Comparison of ENCODE assay signal across 8 mouse cellular contexts in genomic region chr9:107625351-107626128, GRCm38 (mm10). TPM values are rescaled to one million over a fixed set of nuclear protein-coding genes. Genes with fewer than 3 reads are reported as not detected.
DNase-seq lines count a peak whose midpoint lies in the region; ATAC-seq and TF ChIP-seq lines count a peak whose summit lies in the region.

No protein-coding gene starts in this region.

- ATAC-seq in forebrain, embryonic 15.5 days (replicated peaks), result no peak
- ATAC-seq in liver, embryonic 14.5 days (ENCODE audit: insufficient read depth), result no peak
- ATAC-seq in cerebellum, adult (ENCODE audit: insufficient number of reproducible peaks, low FRiP score, low TSS enrichment), result no peak

- WGBS in forebrain, embryonic 15.5 days, result 84% methylated on average over 12 of the region's 12 CpGs
- WGBS in liver, embryonic 14.5 days (ENCODE audit: insufficient replicate concordance), result 83% methylated on average over 12 of the region's 12 CpGs

- H3K27me3 ChIP-seq in E14TG2a.4 (ENCODE audit: insufficient read depth, low read length), result no peaks in the 10 kb centered on the region
- no peaks in the 10 kb centered on the region for H3K27me3 ChIP-seq in forebrain, embryonic 15.5 days
- no peaks in the 10 kb centered on the region for H3K27me3 ChIP-seq in liver, embryonic 14.5 days (ENCODE audit: control insufficient read depth, insufficient read depth, low read length)

- peak; percentile 92 for DNase-seq in heart, adult 11 months
- no peak for DNase-seq in heart, postnatal 4 days
- no peak for DNase-seq in liver, embryonic 14.5 days (ENCODE audit: low read depth in 3 of 3, low spot score in 3 of 3)
- no peak for DNase-seq in adrenal gland, postnatal 14 days
- no peak for DNase-seq in yolk sac, embryonic 10.5 days (ENCODE audit: low spot score)

- H3K27ac ChIP-seq in forebrain, embryonic 15.5 days (replicated peaks), result peak overlapping the region; percentile 89
- no peak overlapping the region for H3K27ac ChIP-seq in liver, embryonic 14.5 days

- no peaks in the 10 kb centered on the region for H3K9me3 ChIP-seq in E14TG2a.4 (ENCODE audit: low read length)
- no peaks in the 10 kb centered on the region for H3K9me3 ChIP-seq in forebrain, embryonic 15.5 days
- H3K9me3 ChIP-seq in liver, embryonic 14.5 days (ENCODE audit: control insufficient read depth, low read length), result no peaks in the 10 kb centered on the region

- peak overlapping the region; percentile 62 for H3K4me3 ChIP-seq in E14TG2a.4 (replicated peaks; ENCODE audit: low read length)
- H3K4me3 ChIP-seq in forebrain, embryonic 15.5 days, result no peak overlapping the region
- H3K4me3 ChIP-seq in liver, embryonic 14.5 days (ENCODE audit: insufficient read depth in 1 of 2, low read depth in 2 of 2, low read length in 2 of 2), result no peak overlapping the region

- TF ChIP-seq CTCF in E14TG2a.4 (conservative IDR thresholded peaks at IDR 0.05; ENCODE audit: low read length), result no peak
- TF ChIP-seq CTCF in liver, embryonic 14.5 days (IDR thresholded peaks at IDR 0.05; ENCODE audit: low read depth), result peak; percentile 48

- no peak for TF ChIP-seq EP300 in liver, embryonic 14.5 days (IDR thresholded peaks at IDR 0.05; ENCODE audit: low read depth)

- no peak overlapping the region for H3K4me2 ChIP-seq in forebrain, embryonic 15.5 days (replicated peaks)
- H3K4me2 ChIP-seq in liver, embryonic 14.5 days (ENCODE audit: low read depth), result no peak overlapping the region

- H3K36me3 ChIP-seq in E14TG2a.4 (ENCODE audit: insufficient read depth, low read length), result peaks cover 20% of the 10 kb centered on the region
- H3K36me3 ChIP-seq in forebrain, embryonic 15.5 days, result peaks cover 17% of the 10 kb centered on the region; the same call in 1 of the 2 replicates
- peaks cover 6% of the 10 kb centered on the region; the same call in 1 of the 2 replicates for H3K36me3 ChIP-seq in liver, embryonic 14.5 days (replicated peaks; ENCODE audit: control insufficient read depth, insufficient read depth, low read depth)

- H3K9ac ChIP-seq in forebrain, embryonic 15.5 days (replicated peaks), result no peak overlapping the region; the same call in 1 of the 2 replicates
- H3K9ac ChIP-seq in liver, embryonic 14.5 days (replicated peaks), result no peak overlapping the region

- peaks cover 82% of the 10 kb centered on the region for H3K4me1 ChIP-seq in E14TG2a.4 (replicated peaks; ENCODE audit: low read depth, low read length)
- peaks cover 59% of the 10 kb centered on the region for H3K4me1 ChIP-seq in forebrain, embryonic 15.5 days
- peaks cover 25 to 33% of the 10 kb centered on the region in 2 experiments for H3K4me1 ChIP-seq in liver, embryonic 14.5 days (replicated peaks; ENCODE audit: control insufficient read depth in 2 of 2, insufficient read depth in 2 of 2, low read length in 1 of 2)

RNA-seq across cellular contexts. Expression of gene Gnai2, which starts 9.6 kb away (rescaled TPM):
- 100 to 1,000 TPM; 462 to 469 TPM for total RNA-seq in heart, postnatal 4 days (2021)
- 335 and 338 TPM in 2 replicates for polyA plus RNA-seq in forebrain, embryonic 15.5 days (2015; fragmentation: Nextera tagmentation; extraction: Ambion mirVana)
- 94.3 and 124 TPM in 2 replicates for polyA plus RNA-seq in liver, embryonic 14.5 days (2012; rRNA removed)
- 137 and 138 TPM in 2 replicates for polyA plus RNA-seq in liver, embryonic 14.5 days (2014; fragmentation: Nextera tagmentation; extraction: Ambion mirVana)
- 249 and 284 TPM in 2 replicates for total RNA-seq in adrenal gland, postnatal 14 days (2021)

RNA-seq across cellular contexts. Expression of gene Sema3b, which starts 16.5 kb away (rescaled TPM):
- 10 to 100 TPM; 16.2 to 18.8 TPM for total RNA-seq in heart, postnatal 4 days (2021)
- 1.7 and 2.8 TPM in 2 replicates for polyA plus RNA-seq in forebrain, embryonic 15.5 days (2015; fragmentation: Nextera tagmentation; extraction: Ambion mirVana)
- polyA plus RNA-seq in liver, embryonic 14.5 days (2012; rRNA removed), result 0.22 and 0.31 TPM in 2 replicates
- 0.25 and 0.33 TPM in 2 replicates for polyA plus RNA-seq in liver, embryonic 14.5 days (2014; fragmentation: Nextera tagmentation; extraction: Ambion mirVana)
- 8.3 and 8.7 TPM in 2 replicates for total RNA-seq in adrenal gland, postnatal 14 days (2021)

RNA-seq across cellular contexts. Expression of gene Ifrd2, which starts 38.1 kb away (rescaled TPM):
- total RNA-seq in heart, postnatal 4 days (2021), result 10 to 100 TPM; 41.6 to 44.4 TPM
- polyA plus RNA-seq in forebrain, embryonic 15.5 days (2015; fragmentation: Nextera tagmentation; extraction: Ambion mirVana), result 15.4 and 16.9 TPM in 2 replicates
- 113 and 135 TPM in 2 replicates for polyA plus RNA-seq in liver, embryonic 14.5 days (2012; rRNA removed)
- 149 and 173 TPM in 2 replicates for polyA plus RNA-seq in liver, embryonic 14.5 days (2014; fragmentation: Nextera tagmentation; extraction: Ambion mirVana)
- 42.1 and 43.1 TPM in 2 replicates for total RNA-seq in adrenal gland, postnatal 14 days (2021)

RNA-seq across cellular contexts. Expression of gene Slc38a3, which starts 43.8 kb away (rescaled TPM):
- total RNA-seq in heart, postnatal 4 days (2021), result 1 to 10 TPM; 8.0 to 8.1 TPM
- 24.2 and 24.4 TPM in 2 replicates for polyA plus RNA-seq in forebrain, embryonic 15.5 days (2015; fragmentation: Nextera tagmentation; extraction: Ambion mirVana)
- polyA plus RNA-seq in liver, embryonic 14.5 days (2012; rRNA removed), result 23.5 and 25.0 TPM in 2 replicates
- 15.7 and 19.7 TPM in 2 replicates for polyA plus RNA-seq in liver, embryonic 14.5 days (2014; fragmentation: Nextera tagmentation; extraction: Ambion mirVana)
- 4.9 and 85.2 TPM in 2 replicates for total RNA-seq in adrenal gland, postnatal 14 days (2021)

RNA-seq across cellular contexts. Expression of gene Hyal3, which starts 44.9 kb away (rescaled TPM):
- total RNA-seq in heart, postnatal 4 days (2021), result 1 to 10 TPM in 1 of 2 experiments, under 1 TPM in 1; 0.74 to 1.1 TPM
- 1.3 and 2.1 TPM in 2 replicates for polyA plus RNA-seq in forebrain, embryonic 15.5 days (2015; fragmentation: Nextera tagmentation; extraction: Ambion mirVana)
- polyA plus RNA-seq in liver, embryonic 14.5 days (2012; rRNA removed), result 0.45 and 0.80 TPM in 2 replicates
- 0.69 and 0.87 TPM in 2 replicates for polyA plus RNA-seq in liver, embryonic 14.5 days (2014; fragmentation: Nextera tagmentation; extraction: Ambion mirVana)
- total RNA-seq in adrenal gland, postnatal 14 days (2021), result 1.4 and 1.6 TPM in 2 replicates
